24 mouse cellular contexts compared by ENCODE assay signal in the genomic region with DNA sequence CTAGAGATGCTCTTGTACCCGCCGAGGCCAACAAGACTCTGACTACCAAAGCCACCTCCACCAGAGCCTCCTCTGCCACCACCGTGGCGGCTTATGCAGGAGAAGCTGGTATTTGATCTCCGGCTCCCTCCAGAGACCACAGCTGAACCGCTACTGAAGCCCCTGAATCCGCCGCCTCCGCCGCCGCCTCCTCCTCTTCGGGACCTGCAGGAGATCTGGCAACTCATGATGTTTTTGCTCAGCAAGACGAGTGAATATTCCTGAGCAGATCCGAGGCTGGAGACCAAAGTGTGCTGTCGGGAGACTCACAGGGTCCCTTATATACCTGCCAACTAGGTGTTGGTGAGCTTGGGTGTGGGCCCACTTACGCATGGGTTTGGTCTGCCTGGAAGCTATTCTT. TPM values are rescaled to one million over a fixed set of nuclear protein-coding genes. Genes with fewer than 3 reads are reported as not detected.
"Had no signal": no experiment of that assay in that cellular context is flagged by ENCODE, and none has a peak within 500 bp of the region (broad histone marks: within the 10 kb centered on the region; RNA-seq: fewer than 3 reads in every experiment).

A gene (minus strand): TSS at position 295 of the 400 bp plus-strand sequence.

- H3K4me1 ChIP-seq: intestine, embryonic 15.5 days; kidney, embryonic 15.5 days; liver, embryonic 13.5 days had no signal

- H3K9me3 ChIP-seq: intestine, embryonic 15.5 days; kidney, embryonic 15.5 days; liver, embryonic 13.5 days had no signal

- H3K4me2 ChIP-seq: intestine, embryonic 15.5 days; kidney, embryonic 15.5 days; liver, embryonic 13.5 days; midbrain, embryonic 11.5 days had no signal

- ATAC-seq: intestine, embryonic 15.5 days had no signal

- H3K9ac ChIP-seq: intestine, embryonic 15.5 days; kidney, embryonic 15.5 days; liver, embryonic 13.5 days had no signal

- H3K27ac ChIP-seq: intestine, embryonic 15.5 days; kidney, embryonic 15.5 days; left cerebral cortex, adult 2 months; liver, embryonic 13.5 days had no signal

- H3K36me3 ChIP-seq: intestine, embryonic 15.5 days; kidney, embryonic 15.5 days; liver, embryonic 13.5 days had no signal

- DNase-seq: kidney, adult 11 months; kidney, adult 8-10 months; kidney, postnatal 10 days; kidney, postnatal 36 days; liver, embryonic 13.5 days; lung, adult 2 months; lung, postnatal 14 days; midbrain, embryonic 14.5 days; thymus, adult 2 months; thymus, postnatal 14 days had no signal

- H3K4me3 ChIP-seq: intestine, embryonic 15.5 days; kidney, embryonic 15.5 days; left cerebral cortex, adult 2 months; liver, embryonic 13.5 days had no signal

RNA-seq across cellular contexts. Expression of the gene that starts here (rescaled TPM):
- total RNA-seq: liver, adult 2 months; megakaryocyte progenitor cell, adult 5-6 weeks; megakaryocyte-erythroid progenitor cell, adult 5-6 weeks; midbrain, postnatal 0 days had no signal
- polyA plus RNA-seq: intestine, embryonic 15.5 days; kidney, embryonic 15.5 days; limb, embryonic 11.5 days; liver, adult 2 months; liver, embryonic 13.5 days; liver, embryonic 16.5 days; lung, adult 2 months; lung, embryonic 16.5 days; midbrain, embryonic 11.5 days; midbrain, embryonic 14.5 days; midbrain, postnatal 0 days; neural tube, embryonic 11.5 days; neural tube, embryonic 14.5 days; stomach, embryonic 14.5 days had no signal
